Mouse (Mus musculus) small intestine, adult 2 months (tissue): Measurements from ENCODE around the gene Zfp853. TPM values are rescaled to one million over a fixed set of nuclear protein-coding genes. Genes with fewer than 3 reads are reported as not detected.
A peak's percentile ranks its signal among the peaks of the same experiment; 100 is the strongest.

Experiments
- H3K27ac ChIP-seq: fragments of 200-500 bp; 2 replicates; pipeline ENCODE4 v1.5.1; 2012; ENCODE audit warnings: low read depth, low read length, control low read depth, inconsistent platforms; ENCODE audit not compliant: insufficient read depth
- H3K27me3 ChIP-seq: fragments of 200-500 bp; 2 replicates; pipeline ENCODE4 v1.6.1; 2012; ENCODE audit warnings: mild to moderate bottlenecking, moderate library complexity, low read length, inconsistent platforms; ENCODE audit not compliant: control insufficient read depth, insufficient read depth
- H3K36me3 ChIP-seq: fragments of 200-500 bp; 2 replicates; pipeline ENCODE4 v1.6.1; 2012; ENCODE audit warnings: mild to moderate bottlenecking, low read length, control low read depth, inconsistent platforms; ENCODE audit not compliant: control insufficient read depth, insufficient read depth
- H3K4me1 ChIP-seq: fragments of 200-500 bp; 2 replicates; pipeline ENCODE4 v1.6.1; 2012; ENCODE audit warnings: low read length, inconsistent platforms, mixed read lengths; ENCODE audit not compliant: control insufficient read depth, insufficient read depth, insufficient read length
- H3K4me3 ChIP-seq: fragments of 200-500 bp; 2 replicates; pipeline ENCODE4 v1.5.1; 2012; ENCODE audit warnings: low read depth, mild to moderate bottlenecking, control low read depth, inconsistent platforms, low read length, moderate library complexity
- CTCF ChIP-seq: fragments of 200-500 bp; IDR thresholded peaks from 2 replicates; pipeline ENCODE4 v1.5.1; 2012; ENCODE audit warnings: low read depth, mild to moderate bottlenecking, control low read depth, inconsistent platforms, low read length, moderate library complexity, mixed read lengths; ENCODE audit not compliant: insufficient replicate concordance, insufficient read length; ENCODE audit errors: extremely low read depth
- POLR2A ChIP-seq: fragments of 200-500 bp; IDR thresholded peaks from 2 replicates; pipeline ENCODE4 v1.6.1; 2012; ENCODE audit warnings: low read depth, mild to moderate bottlenecking, control low read depth, inconsistent platforms, low read length, moderate library complexity
- WGBS: fragments of 180-500 bp; shearing (Covaris S2); methylation state at CpG from one replicate; pipeline ENCODE4 v1.1.7; 2018; 5-methylcytosine and 5-hydroxymethylcytosine counted together
- polyA plus RNA-seq: library from polyadenylated mRNA; depleted of rRNA; stranded (reverse); fragments of >200 nt; gene quantifications from 2 replicates; pipeline ENCODE4 v1.2.3, GENCODE M21; 2012; rRNA removed

Zfp853 gene
- polyA plus RNA-seq, 1 experiment = 0.35 TPM

- Histone ChIP-seq H3K4me1 (peaks cover 3% of the 10 kb centered on the region; the same call in 1 of the 2 replicates), H3K4me3 (peak overlapping the region; percentile 19), H3K27me3 (peaks cover 16% of the 10 kb centered on the region), H3K36me3 (peaks cover 3% of the 10 kb centered on the region; the same call in 1 of the 2 replicates), H3K27ac (no peak overlapping the region)
- no peak for TF ChIP-seq POLR2A
- no peak for TF ChIP-seq CTCF
- WGBS = 35% methylated on average over 103 of the region's 103 CpGs
These were observed 40.1 kb downstream of the Zfp853 start for GRCm38 (mm10) chr5:143253186-143253880.

GRCm38 (mm10) chr5:143252791-143253185 lies 40.6 kb downstream of the Zfp853 start:
- Histone ChIP-seq H3K27me3 (peaks cover 16% of the 10 kb centered on the region), H3K4me1 (peaks cover 3% of the 10 kb centered on the region; the same call in 1 of the 2 replicates), H3K36me3 (peaks cover 3% of the 10 kb centered on the region; the same call in 1 of the 2 replicates), H3K27ac (no peak overlapping the region), H3K4me3 (no peak overlapping the region)
- no peak for TF ChIP-seq POLR2A
- TF ChIP-seq CTCF = no peak
- WGBS = 63% methylated on average over 18 of the region's 18 CpGs

- no peak overlapping the region for H3K4me3 ChIP-seq
- H3K27ac ChIP-seq = no peak overlapping the region
- H3K27me3 ChIP-seq = peaks cover 16% of the 10 kb centered on the region
- TF ChIP-seq CTCF (no peak), POLR2A (no peak)
- H3K4me1 ChIP-seq = peaks cover 3% of the 10 kb centered on the region; the same call in 1 of the 2 replicates
- WGBS = 69% methylated on average over 6 of the region's 6 CpGs
- H3K36me3 ChIP-seq = peaks cover 6% of the 10 kb centered on the region
These were observed 41.4 kb downstream of the Zfp853 start for GRCm38 (mm10) chr5:143252039-143252438.

- Histone ChIP-seq H3K4me3 (no peak overlapping the region), H3K36me3 (peaks cover 36% of the 10 kb centered on the region), H3K27me3 (no peaks in the 10 kb centered on the region), H3K4me1 (no peaks in the 10 kb centered on the region), H3K27ac (no peak overlapping the region)
- TF ChIP-seq POLR2A (no peak), CTCF (no peak)
- 97% methylated on average over 26 of the region's 26 CpGs for WGBS
These were observed 48.5 kb downstream of the Zfp853 start for GRCm38 (mm10) chr5:143244926-143245325.

Other genes with a start within 250 kb of the Zfp853 start
- gene Rnf216, start 180.6 kb downstream of the Zfp853 start, polyA plus RNA-seq = 10.3 and 24.3 TPM in 2 replicates
- not detected in 2 replicates for gene Olfr718-ps1, start 146.0 kb downstream of the Zfp853 start, polyA plus RNA-seq
- 1.3 and 1.4 TPM in 2 replicates for gene Rbak, start 112.8 kb downstream of the Zfp853 start, polyA plus RNA-seq
- not detected in 2 replicates for gene Spdye4b, start 112.6 kb downstream of the Zfp853 start, polyA plus RNA-seq
- gene Spdye4a, start 66.7 kb downstream of the Zfp853 start, polyA plus RNA-seq = not detected in 2 replicates
- gene Zfp12, start 58.5 kb downstream of the Zfp853 start, polyA plus RNA-seq = 2.4 and 2.6 TPM in 2 replicates
- 3.5 and 5.6 TPM in 2 replicates for gene Zfp316, start 23.6 kb downstream of the Zfp853 start, polyA plus RNA-seq
- 19.8 and 28.2 TPM in 2 replicates for gene E130309D02Rik, start 21.7 kb upstream of the Zfp853 start, polyA plus RNA-seq
- gene Zdhhc4, start 35.6 kb upstream of the Zfp853 start, polyA plus RNA-seq = 24.4 and 44.6 TPM in 2 replicates
- gene Grid2ip, start 63.7 kb upstream of the Zfp853 start, polyA plus RNA-seq = 0.09 and 0.22 TPM in 2 replicates
- gene Kdelr2, start 110.2 kb upstream of the Zfp853 start, polyA plus RNA-seq = 163 and 240 TPM in 2 replicates
- gene Daglb, start 171.0 kb upstream of the Zfp853 start, polyA plus RNA-seq = 9.8 and 12.7 TPM in 2 replicates
- gene Rac1, start 234.4 kb upstream of the Zfp853 start, polyA plus RNA-seq = 219 and 504 TPM in 2 replicates